Mouse (Mus musculus): Measurements from ENCODE around the gene Tmem151a.

DNA sequence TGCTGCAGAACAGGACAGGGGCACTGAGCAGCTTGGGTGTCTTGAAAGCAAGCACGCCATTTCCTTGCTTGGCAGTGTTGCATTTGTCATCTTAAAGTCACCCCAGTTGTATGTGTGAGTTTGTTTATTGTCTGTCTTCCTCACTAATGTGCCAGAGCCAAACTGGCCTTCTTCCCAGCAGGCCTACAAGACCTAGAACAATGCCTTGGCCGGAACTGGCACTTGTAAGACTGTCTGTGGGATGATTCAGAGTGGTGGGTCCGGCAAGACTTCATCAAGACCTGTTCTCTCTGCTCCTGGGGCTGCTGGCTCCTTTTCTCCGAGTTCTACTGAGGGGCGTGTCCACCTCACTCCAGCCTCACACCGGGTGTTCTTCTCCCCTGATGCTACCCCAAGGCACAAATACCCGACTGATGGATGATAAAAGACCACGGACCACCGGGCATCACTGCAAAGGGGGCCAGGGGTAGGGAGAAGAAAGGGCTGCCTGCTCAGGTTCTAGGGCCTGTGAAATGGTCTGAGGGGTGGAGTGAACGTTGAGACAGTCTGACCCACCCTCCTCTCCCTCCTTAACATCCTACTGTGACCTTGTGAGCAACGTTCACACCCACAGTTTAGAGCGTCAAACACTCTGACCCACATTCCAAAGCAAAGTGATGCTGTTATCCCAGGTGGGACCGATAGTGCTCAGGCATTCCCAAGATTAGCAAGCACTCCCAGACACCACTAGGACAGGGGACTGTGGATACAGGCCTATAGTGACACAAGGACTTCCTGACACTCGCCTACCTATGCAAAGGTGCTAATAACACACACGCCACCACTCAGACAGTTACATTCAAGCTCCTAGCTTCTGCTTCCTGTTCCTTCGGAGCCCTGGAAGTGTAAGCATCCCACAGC, 27.2 kb downstream of the Tmem151a start:
- TF ChIP-seq TAL1 (IDR thresholded peaks at IDR 0.05; ENCODE audit: low read length) (no peak), GATA1 (IDR thresholded peaks at IDR 0.05; ENCODE audit: low read length) (no peak)
